Mouse (Mus musculus) spleen, embryonic (tissue): ENCODE data around the gene Akap2.

Experiments
- CTCF ChIA-PET: fragments of 350-600 bp; sonication (Branson Sonifier 250); formaldehyde crosslinking; loops from one replicate; lab custom pipeline; 2022; lab: Charles Lee

Gene Akap2

DNA sequence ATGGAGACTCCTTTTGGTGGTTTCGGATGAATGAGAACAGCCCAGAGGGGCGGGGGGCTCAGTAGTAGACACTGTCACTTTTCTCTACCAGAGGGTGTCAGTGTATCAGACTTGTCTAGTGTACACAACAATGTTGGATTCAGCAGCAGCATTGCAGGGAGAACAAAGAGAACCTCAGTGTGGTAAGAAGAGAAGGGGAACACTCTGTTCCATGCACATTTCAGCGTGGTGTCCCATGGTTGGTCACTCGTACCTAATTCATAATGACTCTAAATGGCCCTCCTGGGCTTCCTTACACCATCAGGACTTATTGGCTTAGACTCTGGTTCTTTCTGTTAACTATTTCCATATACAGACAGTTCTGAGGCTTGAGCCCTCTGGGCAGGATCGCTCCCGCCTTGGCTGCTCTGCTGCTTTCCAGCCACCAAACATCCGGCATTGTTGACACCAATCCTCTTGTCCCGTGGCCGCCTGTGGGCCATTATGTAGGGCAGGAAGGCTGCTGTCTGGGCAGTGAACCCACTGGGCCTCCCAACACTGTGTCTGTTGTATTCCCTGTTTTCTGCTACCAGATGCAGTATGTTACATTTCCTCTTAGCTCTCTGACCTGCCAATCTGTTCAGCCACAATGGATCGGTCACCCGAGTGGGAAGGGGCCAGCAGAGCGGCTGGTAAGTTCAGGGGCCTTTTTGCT is 19.4 kb upstream of the Akap2 start:
- CTCF ChIA-PET, result no interaction called here

DNA sequence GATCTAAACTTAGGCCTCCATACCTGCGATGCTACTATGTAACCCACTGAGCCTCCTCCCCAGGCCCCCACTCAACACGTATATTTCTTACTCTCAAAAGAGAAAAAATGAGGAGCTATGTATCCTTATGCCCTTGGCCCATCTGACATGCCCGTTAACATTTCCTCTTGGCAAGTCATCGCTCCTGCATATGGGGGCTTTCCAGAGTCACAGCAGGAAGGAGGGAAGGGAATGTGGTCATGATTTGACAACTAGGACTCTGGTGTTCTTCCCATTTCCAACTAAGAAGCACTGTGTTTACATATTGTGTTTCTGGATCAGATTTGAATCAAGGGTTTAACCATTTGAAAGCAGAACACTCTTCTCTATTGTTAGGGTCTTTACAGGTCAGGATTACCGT is 15.9 kb upstream of the Akap2 start:
- CTCF ChIA-PET, result interaction anchor here (1.0 kb wide), 1 partner anchor 29 kb away, joined by 3 read pairs; no protein-coding TSS in a partner anchor

DNA sequence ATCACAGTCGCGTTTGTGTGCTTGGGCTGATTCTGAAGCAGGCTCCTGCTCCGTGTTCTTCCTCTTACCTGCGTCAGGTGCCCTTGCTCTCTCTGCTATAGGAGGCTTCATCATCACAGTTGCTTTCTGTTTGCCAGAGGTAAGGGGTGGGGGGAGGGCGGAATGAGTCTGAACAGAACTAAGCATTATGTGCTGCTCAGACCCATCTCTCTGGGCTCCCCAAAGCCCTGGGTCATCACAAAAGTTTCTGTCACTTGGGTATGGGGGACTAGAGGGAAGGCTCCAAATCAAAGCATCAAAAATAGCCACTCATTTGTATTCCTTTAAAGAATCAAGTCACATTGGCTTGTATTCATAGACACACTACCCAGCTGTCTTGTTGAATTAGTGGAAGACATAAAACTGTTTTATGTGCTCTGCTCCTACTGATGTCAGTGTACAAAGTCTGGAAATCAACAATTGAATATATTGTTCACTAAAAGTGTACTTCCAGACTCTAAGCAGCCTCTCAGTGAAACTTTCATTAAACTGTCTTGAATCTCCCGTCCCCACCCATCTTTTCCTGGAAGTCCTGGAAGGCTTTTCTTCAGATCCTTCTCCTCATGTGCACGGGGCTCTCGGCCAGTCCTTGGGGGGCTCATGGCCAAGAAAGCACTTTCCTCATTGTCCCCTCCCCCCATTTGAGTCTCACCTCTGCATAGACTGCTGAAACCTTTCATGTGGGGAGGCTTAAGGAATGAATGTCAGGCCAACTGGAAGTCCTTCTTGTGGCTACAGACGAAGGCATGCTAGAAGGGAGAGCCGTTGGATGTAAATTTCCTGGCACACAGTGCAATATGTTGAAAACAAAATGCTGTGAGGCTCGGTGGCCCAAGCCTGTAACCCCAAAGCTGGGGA is 13.6 kb upstream of the Akap2 start:
- CTCF ChIA-PET, result no interaction called here

DNA sequence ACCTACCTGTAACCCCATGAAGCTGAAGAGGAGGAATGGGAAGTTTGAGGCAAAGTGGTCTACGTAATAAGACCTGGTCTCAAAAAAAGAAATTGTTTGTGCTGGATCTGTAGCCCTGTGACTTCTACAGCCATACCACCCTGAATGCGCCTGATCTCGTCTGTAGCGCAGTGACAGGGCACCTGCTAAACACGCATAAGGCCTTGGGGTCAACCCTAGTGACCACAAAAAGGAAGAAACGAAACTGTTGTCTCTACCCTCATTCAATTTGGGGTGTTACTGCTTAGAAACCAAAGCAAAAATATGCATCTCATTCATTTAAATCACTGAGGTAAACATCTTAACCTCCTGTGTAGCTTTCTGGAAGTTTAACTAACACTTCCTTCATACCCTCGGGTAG is 12.9 kb upstream of the Akap2 start:
- CTCF ChIA-PET, result no interaction called here

DNA sequence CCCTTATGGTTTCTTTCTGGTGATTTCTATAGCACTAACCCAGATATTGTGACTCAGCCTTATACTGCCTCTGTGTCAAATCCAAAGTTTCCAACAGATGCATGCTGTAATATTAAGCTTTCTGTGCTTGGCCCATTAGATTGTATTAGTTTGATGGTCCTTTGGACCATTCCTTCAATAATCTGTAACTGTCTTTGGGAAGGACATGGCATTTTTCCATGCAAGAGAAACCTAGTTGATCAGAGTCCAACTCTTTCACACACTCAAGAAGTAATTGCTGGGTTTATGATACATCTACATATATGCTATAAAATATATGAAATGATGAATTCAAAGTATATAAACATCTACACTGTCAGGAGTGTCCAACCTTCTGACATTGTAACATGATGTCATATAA is 1.6 kb upstream of the Akap2 start:
- CTCF ChIA-PET, result no interaction called here

DNA sequence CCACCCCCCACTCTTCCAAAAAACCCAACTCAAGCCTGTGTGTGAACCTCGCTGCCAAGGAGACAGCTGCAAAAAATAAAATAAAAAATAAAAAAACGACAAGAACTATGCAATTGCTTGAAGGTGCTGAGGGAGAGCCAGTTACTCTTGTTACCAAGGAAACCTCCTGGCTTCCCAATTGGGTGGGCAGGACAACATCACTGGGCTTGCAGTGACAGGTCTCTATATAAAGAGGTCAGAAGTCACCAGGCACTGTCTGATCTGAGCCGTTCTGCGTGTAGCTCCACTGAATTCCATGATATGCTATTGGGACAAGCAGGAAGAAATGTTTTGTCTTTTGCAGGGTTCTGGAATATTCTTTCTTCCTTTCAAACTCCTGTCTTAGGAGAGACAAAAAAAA is 722 bp upstream of the Akap2 start:
- CTCF ChIA-PET, result interaction anchor here (0.6 kb wide), 1 partner anchor 26 kb away, joined by 3 read pairs; no protein-coding TSS in a partner anchor

DNA sequence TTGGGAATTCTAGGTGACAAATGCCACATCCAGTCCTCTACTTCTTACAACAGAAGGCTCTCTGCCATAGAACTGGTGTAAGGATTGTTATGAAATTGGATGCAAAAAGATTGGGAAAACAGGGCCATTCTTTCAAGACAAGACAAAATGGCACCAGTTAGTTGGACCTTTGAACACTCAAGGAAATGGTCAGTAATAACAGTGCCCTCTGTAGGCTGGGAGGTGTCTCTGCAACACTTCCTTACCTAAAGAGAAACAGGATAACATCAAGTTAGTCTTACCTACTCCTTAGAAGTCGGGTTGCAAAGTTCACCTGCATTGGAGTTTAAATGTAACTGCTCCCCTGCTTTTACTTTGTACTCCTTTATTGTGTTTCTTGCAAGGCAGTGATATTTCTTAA is 1.9 kb downstream of the Akap2 start:
- CTCF ChIA-PET, result interaction anchor here (0.5 kb wide), 1 partner anchor 1624 kb away, joined by 5 read pairs; no protein-coding TSS in a partner anchor

DNA sequence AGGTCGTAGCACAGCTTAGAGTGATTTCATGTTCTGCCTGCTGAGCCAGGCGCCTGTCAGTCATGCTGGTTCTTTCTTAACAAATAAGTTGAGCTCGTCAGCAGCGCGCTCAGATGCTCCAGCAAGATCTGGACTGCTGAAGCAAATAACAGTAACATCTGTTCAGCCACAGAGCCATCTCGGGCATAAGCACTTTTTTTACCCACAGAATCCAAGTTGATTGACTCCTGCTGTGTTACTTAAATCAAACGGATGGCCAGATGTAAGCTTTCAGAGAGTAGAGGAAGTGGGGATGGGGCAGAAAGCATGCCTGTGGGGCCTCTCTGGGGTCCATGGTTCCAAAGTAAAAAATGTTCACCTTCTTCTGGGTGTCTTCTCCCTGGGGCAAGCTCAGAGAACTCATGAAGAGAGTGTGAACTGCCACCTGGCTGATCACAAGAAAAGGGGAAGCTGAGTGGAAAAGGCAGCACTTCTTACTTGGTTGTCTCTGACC is 3.5 kb downstream of the Akap2 start:
- CTCF ChIA-PET, result interaction anchor here (0.6 to 1.0 kb wide), 2 partner anchors 94 to 205 kb away, joined by 3 to 7 read pairs; no protein-coding TSS in a partner anchor

DNA sequence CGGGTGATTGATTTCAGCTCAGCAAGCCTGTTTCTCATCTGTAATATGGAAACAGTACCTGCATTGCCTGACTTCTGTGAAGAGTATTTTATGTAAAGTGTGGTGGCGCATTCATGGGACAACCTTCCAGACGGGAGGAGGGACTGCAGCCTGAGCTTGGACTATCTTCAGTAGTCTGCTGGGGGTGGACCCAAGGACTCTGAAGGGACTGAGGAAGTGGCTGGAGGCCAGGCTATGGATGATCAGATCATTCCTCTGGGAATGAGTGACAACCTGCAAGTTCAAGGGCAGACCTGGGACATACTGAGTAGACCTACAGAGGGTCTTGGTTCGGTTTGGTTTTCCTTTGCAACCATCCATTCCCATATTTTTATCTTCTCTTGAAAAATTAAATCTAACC is 4.8 kb downstream of the Akap2 start:
- CTCF ChIA-PET, result interaction anchor here (0.5 kb wide), 1 partner anchor 36 kb away, joined by 4 read pairs; no protein-coding TSS in a partner anchor

DNA sequence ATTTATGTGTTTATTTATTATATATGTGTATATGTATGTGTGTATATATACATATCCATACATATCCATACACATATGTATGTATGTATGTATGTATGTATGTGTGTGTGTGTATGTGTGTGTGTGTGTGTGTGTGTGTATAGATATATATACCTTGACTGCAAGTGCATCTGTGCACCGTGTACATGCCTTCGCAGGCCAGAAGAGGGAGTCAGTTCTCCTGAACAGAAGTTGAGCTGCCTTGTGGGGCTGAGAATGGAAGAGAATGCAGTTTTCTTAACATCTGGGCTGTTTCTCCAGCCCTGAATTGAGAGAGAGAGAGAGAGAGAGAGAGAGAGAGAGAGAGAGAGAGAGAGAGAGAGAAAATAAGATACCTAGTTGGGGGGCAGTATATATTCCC is 6.2 kb downstream of the Akap2 start:
- CTCF ChIA-PET, result no interaction called here

DNA sequence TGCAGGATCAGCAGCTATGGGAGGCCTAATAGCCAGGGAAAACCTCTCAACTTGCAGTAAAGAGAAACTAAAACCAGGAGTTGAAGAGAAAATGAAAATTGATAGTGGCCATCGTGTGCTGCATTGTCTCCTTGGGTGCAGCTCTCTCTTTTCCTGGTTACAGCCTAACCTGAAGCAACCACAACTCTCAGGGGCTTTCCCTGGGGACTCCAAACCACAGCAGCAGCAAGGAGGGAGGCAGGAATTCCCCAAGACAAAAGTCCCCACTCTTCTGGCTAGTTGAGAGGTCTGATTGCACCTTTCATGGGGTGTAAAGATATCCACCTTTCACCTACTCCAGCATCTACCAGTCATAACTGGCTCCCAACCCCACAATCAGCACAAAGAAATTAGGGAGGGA is 8.1 kb downstream of the Akap2 start:
- CTCF ChIA-PET, result no interaction called here

DNA sequence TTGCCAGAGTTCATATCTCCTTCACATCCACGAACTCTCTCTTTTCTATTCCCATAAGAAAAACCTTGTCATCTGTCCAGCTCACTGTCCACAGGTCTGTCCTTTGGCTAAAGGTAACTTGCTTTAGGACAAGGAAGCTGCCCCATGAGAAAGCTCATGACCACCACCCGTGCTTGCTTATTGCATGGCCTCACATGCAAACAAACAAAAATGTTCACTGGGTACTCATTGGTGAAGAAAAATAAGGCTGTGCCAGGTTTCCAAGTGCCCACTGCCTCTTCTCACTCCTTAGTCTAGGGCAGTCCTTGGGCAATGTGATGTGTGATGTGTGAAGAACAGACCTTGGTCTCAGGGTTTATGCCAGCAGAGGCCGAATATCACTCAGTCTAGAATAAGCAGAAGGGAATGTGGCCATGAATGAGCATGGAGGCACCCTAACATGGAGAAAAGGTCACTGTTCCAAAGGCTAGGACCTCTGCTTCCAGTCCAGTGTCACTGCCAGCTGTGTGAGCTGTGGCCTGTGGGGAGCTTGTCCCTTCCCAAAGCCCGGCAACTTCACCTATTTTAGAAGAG is 11.2 kb downstream of the Akap2 start:
- CTCF ChIA-PET, result no interaction called here

DNA sequence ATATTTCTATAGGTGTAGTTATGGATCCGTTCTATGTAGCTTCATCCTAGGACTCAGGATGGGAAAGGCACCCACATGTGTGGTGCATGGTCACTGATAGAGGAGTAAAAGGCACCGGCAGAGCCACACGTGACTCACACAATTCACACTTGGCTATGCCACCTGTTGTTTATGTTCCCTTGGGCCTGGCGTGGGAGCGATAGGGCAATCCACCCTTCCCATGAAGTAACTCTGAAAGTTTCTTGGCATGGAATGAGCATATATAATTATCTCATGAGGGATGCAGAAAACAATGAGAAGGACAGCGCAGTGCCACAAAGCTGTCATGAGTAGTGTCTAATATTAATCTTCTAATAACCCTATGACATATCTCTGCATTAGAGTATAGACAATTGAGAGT is 12.6 kb downstream of the Akap2 start:
- CTCF ChIA-PET, result interaction anchor here (0.6 kb wide), 1 partner anchor 184 kb away, joined by 4 read pairs; no protein-coding TSS in a partner anchor

DNA sequence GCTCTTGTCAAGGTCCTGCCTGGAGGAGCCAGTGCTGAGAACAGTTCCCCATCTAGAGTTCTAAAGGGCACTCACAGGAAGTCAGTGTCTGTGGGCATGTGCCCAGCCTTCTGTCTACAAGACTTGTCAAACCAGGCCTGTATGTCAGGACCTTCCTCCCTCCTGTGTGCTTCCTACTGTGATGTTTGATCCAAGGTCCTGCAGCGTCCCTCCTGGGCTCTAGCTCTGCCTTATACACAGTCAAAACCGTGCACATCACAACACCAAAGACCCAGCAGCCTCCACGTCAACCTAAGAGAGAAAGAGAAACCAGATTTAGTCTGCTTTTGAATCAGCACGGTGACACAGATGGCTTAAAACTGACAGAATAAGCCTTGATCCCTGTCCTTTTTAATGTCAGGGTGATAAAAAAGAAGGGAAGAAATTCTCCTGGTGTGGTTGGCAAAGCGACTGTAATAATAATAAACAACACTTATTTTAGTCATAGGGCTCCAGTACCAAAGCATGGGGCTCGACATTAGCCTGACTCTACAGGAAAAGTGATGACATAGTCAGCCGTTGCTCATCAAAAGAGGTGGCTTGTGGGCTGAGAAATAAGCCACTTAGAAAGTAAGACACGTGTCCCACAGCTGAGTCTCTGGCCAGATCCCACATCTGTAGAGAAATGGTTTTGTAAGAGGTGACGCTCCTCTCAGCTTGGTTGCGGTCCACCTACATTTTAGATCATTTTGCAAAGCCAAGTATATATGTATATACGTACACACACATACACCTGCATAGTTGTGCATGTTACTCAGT is 13.5 kb downstream of the Akap2 start:
- CTCF ChIA-PET, result interaction anchor here (0.6 kb wide), 1 partner anchor 183 kb away, joined by 4 read pairs; no protein-coding TSS in a partner anchor

DNA sequence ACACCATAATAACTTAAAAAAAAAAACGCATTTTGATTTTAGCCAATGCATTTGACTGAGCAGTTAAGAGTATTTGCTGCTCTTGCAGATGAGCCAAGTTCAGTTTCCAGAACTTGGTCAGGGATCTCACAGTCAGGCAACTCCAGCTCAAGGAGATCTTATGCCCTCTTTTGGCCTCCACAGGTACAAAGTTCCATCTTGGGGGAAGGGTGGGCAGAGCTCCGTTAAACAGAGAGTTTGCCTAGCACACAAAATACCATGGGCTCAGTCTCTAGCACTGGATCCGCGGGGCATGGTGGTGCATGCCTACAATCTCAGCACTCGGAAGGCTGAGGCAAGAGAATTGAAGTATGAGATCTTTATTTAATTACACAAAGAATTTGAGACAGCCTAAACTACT is 14.9 kb downstream of the Akap2 start:
- CTCF ChIA-PET, result no interaction called here

DNA sequence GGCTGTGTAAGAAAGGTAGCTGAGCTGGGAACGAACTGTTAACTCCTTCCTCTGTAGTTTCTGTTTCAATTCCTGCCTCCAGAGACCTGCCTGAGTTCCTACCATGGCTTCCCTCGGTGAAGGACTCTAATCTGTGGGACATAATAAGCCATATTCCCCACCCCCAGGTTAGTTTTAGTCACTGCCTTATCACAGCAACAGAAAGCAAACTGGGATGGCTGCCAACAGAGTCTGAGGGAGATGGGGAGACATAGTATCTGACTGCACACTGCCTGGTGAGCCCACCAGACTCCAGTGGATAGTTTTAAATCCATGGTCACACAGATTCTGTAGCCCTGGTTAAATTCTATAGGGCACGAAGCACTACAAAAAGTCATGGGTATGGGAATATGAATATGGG is 16.0 kb downstream of the Akap2 start:
- CTCF ChIA-PET, result no interaction called here

DNA sequence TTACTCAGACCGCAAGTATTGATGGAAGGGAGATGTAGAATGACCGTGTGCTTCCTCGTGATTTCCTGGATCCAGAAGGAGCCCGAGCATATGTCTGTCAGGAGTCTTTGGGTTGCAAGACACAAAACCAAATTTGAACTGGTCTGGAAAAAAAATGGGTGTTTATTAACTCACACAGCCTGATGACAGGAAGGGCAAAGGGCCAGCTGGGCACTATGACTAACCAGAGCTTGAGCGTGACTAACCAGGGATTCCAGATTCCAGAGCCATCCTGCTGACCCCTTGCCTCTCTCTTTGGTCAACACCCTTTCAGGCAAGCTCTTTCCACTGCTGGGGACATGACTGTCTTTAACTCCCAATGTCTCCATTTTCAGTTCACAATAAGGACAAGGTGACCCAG is 18.0 kb downstream of the Akap2 start:
- CTCF ChIA-PET, result no interaction called here

DNA sequence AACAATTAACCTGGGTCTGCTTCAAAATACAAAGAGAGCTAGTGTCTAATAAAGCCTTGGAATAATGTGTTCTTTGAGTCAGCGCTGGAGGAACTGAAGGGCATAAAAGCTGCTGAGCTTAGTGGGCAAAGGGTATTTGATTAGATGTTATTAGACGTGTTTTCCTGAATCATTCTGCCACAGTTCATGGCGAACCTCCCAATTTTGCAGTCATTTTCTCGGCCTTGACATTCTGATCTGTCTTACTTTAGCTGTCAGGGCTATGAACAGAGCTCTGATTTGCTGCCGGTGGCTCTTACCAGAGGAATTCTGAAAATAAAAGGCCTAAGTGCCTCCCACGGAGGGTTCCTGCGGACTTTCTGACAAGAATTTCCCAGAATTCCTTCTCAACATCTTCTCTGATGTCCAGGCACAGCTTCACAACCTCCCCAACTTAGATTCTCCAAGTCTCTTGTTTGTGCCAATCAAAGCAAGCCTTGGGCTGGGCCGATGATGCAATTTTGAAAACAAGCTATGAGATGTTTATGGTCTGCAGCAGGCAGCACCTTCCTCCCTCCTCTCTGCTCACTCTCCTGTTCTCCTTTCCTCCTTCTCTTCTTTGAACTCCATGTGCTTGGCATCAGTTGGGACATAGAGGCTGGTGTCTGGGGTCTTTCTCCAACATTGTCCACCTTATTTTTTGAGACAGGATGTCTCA is 21.5 kb downstream of the Akap2 start:
- CTCF ChIA-PET, result interaction anchor here (0.7 kb wide), 1 partner anchor 189 kb away, joined by 3 read pairs; no protein-coding TSS in a partner anchor

DNA sequence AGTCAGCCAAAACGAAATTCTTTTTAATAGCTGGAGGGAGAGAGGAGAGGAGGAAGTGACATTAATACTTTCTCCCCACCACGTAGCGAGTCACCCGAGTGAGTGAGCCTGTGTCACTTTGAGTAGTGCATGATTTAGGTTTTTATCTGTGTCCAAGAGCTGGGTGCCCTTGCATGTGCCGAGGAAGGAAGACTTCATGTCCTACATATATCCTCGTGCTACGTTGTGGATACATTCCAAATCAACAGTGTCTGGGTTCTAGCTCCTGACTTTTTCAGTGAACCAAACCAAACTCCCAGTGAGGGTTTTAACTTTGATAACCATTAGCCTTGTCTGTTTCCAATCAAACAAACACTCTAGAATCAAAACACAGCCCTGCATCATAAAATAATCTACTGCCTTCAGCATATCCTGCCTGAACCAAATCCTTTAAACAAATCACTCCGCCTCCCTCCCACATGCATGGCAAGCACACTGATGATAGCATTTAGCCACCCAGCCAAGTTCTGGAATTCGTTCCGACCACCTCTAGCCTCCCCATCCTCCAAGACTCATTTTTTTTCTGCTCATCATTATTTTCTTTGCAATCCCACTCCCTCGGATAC is 26.0 kb downstream of the Akap2 start:
- CTCF ChIA-PET, result no interaction called here

DNA sequence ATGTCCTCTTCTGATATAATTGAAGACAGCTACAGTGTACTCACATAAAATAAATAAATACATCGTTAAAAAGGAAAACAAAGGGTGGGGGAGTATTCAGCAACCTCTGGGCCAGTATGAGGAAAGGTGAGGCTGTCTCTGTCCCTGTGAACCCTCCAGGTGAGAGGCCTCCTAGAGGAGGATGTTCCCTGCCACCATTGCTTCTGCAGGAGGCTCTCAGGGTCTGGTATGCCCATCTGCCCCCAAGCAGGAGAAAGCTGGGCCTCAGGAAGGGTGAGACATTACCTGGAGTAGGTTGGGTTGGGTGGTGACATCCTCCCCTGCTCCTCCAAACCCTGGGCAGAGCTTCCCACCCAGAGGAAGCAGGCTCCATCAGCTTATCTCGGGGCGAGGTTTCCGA is 33.2 kb downstream of the Akap2 start:
- CTCF ChIA-PET, result interaction anchor here (0.7 kb wide), 1 partner anchor 73 kb away, joined by 5 read pairs; no protein-coding TSS in a partner anchor
